Mouse (Mus musculus): ENCODE measurements around the gene Tmcc3.

GRCm38 (mm10) chr10:94588976-94589375 is 277.2 kb downstream of the Tmcc3 start:
- TF ChIP-seq NRF1 (IDR thresholded peaks at IDR 0.05; ENCODE audit: low read depth, low read length) = no peak
- no peak for TF ChIP-seq CTCF (conservative IDR thresholded peaks at IDR 0.05 in 1 of 2, IDR thresholded peaks at IDR 0.05 in 1 of 2; ENCODE audit: low read depth in 2 of 2, low read length in 2 of 2)
- no peak for TF ChIP-seq JUN (IDR thresholded peaks at IDR 0.05; ENCODE audit: insufficient read depth, low read depth, low read length)
- no peak for TF ChIP-seq HCFC1 (IDR thresholded peaks at IDR 0.05; ENCODE audit: low read depth, low read length)
- no peak for TF ChIP-seq POLR2A (IDR thresholded peaks at IDR 0.05; ENCODE audit: low read depth, low read length)
- no peak for TF ChIP-seq BHLHE40 (IDR thresholded peaks at IDR 0.05; ENCODE audit: low read depth, low read length)
- TF ChIP-seq USF1 (IDR thresholded peaks at IDR 0.05; ENCODE audit: low read depth, low read length) = no peak
- no peak for TF ChIP-seq USF2 (conservative IDR thresholded peaks at IDR 0.05; ENCODE audit: low read depth, low read length)
- no peak for TF ChIP-seq ZMIZ1 (IDR thresholded peaks at IDR 0.05; ENCODE audit: low read depth, low read length)
- TF ChIP-seq RCOR1 (conservative IDR thresholded peaks at IDR 0.05; ENCODE audit: low read depth, low read length) = no peak
- no peak for TF ChIP-seq EP300 (IDR thresholded peaks at IDR 0.05; ENCODE audit: low read length)
- no peak for TF ChIP-seq ELF1 (IDR thresholded peaks at IDR 0.05; ENCODE audit: low read depth, low read length)
- no peak for TF ChIP-seq GABPA (IDR thresholded peaks at IDR 0.05; ENCODE audit: insufficient replicate concordance, low read depth, low read length)
- no peak for TF ChIP-seq PAX5 (IDR thresholded peaks at IDR 0.05; ENCODE audit: low read length)
